Mouse (Mus musculus) lung, embryonic 14.5 days (tissue): ENCODE data around the gene Cyp4a14. TPM values are rescaled to one million over a fixed set of nuclear protein-coding genes. Genes with fewer than 3 reads are reported as not detected.
"Not testable (repeated sequence)": the region's sequence is repeated elsewhere in the genome, so short reads cannot be mapped to it uniquely, and the experiment has no call there.

Experiments
- ATAC-seq: fragments of 200-750 bp; cut with Nextera tagmentation; 2 replicates; pipeline ENCODE4 v1.8.0; 2017; ENCODE audit warnings: mild to moderate bottlenecking, moderate TSS enrichment, moderate library complexity; ENCODE audit not compliant: insufficient read depth
- DNase-seq: peaks from one replicate; pipeline ENCODE4 v3.0.0-alpha.2; 2015
- H3K27ac ChIP-seq: fragments of 300-500 bp; sonication (generic); 2 replicates; pipeline ENCODE4 v1.5.1; 2014; ENCODE audit warnings: low read depth, mild to moderate bottlenecking, moderate library complexity
- H3K27me3 ChIP-seq: fragments of 300-500 bp; sonication (generic); 2 replicates; pipeline ENCODE4 v1.6.1; 2014; ENCODE audit warnings: low read length, control low read depth; ENCODE audit not compliant: insufficient read depth
- H3K36me3 ChIP-seq: fragments of 300-500 bp; sonication (generic); 2 replicates; pipeline ENCODE4 v1.6.1; 2014; ENCODE audit warnings: control low read depth; ENCODE audit not compliant: insufficient read depth
- H3K4me1 ChIP-seq: fragments of 300-500 bp; sonication (generic); 2 replicates; pipeline ENCODE4 v1.6.1; 2014; ENCODE audit warnings: antibody characterized with exemption, control low read depth; ENCODE audit not compliant: insufficient read depth
- H3K4me2 ChIP-seq: fragments of 300-500 bp; sonication (generic); 2 replicates; pipeline ENCODE4 v1.6.1; 2014; ENCODE audit warnings: mild to moderate bottlenecking
- H3K4me3 ChIP-seq: fragments of 300-500 bp; sonication (generic); 2 replicates; pipeline ENCODE4 v1.5.1; 2014; ENCODE audit warnings: low read depth, low read length
- H3K9ac ChIP-seq: fragments of 300-500 bp; sonication (generic); 2 replicates; pipeline ENCODE4 v1.6.1; 2014
- H3K9me3 ChIP-seq: fragments of 300-500 bp; sonication (generic); 2 replicates; pipeline ENCODE4 v1.6.1; 2016; ENCODE audit warnings: low read depth, low read length, control low read depth
- CTCF ChIP-seq: IDR thresholded peaks from 2 replicates; pipeline ENCODE4 v1.5.1; 2016; ENCODE audit warnings: antibody characterized with exemption, low read depth
- WGBS: fragments of 180-500 bp; shearing (Covaris S2); extraction: QIAGEN DNeasy Blood & Tissue Kit; methylation state at CpG from one replicate; pipeline ENCODE4 v1.1.7; 2014; 5-methylcytosine and 5-hydroxymethylcytosine counted together
- polyA plus RNA-seq: library from polyadenylated mRNA; unstranded; fragments of >200 nt; fragmentation: Nextera tagmentation; extraction: Ambion mirVana; gene quantifications from 2 replicates; pipeline ENCODE4 v1.2.1, GENCODE M21; 2014

Cyp4a14 gene
- polyA plus RNA-seq, 1 experiment from 2014 or later, result not detected

DNA sequence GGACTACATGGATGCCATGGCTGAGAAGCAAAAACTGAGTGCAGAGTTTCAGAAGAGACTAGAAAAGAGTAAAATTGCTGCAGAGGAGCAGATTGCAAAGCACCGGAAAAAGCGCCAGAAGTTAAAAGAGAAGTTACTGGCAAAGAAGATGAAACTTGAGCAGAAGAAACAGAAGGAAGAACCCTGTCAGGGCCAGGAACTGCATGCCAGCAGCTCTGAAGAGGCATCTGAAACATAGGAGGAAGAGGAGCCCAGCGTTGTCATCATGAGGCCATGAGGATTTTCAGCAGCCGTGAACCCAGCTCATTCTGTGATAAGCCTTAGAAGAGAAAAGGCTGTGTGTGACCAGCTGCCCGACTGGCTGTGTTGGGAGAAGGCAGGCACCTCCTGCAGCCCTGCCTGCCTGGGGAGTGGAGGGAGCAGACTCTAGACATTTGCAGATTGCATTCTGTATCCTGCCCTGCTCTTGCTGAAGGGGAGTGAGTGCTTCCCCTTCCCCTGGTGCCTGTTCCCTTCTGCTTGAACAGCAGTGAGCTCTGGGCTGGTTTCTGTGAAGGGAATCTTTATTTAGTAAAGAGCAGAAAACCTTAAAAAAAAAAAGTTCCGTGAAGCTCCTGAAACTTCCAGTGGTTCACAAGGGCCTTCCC is 14.8 kb downstream of the Cyp4a14 start:
- H3K9me3 ChIP-seq, result no peaks in the 10 kb centered on the region
- H3K36me3 ChIP-seq, result no peaks in the 10 kb centered on the region
- DNase-seq (no peak), ATAC-seq (no peak)
- no peaks in the 10 kb centered on the region for H3K27me3 ChIP-seq
- H3K4me2 ChIP-seq, result no peak overlapping the region
- 60% methylated on average over 6 of the region's 6 CpGs for WGBS
- H3K9ac ChIP-seq, result no peak overlapping the region
- TF ChIP-seq CTCF, result no peak
- H3K27ac ChIP-seq, result no peak overlapping the region
- H3K4me1 ChIP-seq, result no peaks in the 10 kb centered on the region
- no peak overlapping the region for H3K4me3 ChIP-seq

DNA sequence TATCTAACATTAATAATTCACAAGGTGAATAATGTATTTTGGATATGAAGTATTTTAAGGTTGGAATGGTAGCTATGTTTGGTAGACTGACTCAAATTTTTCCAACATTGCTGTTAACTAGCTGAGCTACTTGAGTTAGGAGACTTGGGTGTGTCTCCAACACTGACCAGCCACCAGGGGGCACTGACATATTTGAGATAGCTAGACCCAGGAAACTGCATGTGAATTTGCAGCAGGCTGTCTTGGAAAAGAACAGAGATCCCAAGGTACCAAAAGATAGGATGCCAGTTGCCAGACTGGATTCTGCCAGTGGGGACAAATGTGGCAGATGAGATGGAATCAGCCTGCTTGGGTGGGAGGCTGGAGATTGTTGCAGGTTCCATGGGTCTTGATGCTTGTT is 19.9 kb downstream of the Cyp4a14 start:
- H3K9ac ChIP-seq, ATAC-seq, H3K9me3 ChIP-seq, H3K27me3 ChIP-seq, H3K36me3 ChIP-seq, H3K4me1 ChIP-seq, H3K27ac ChIP-seq, H3K4me3 ChIP-seq, H3K4me2 ChIP-seq: not testable (repeated sequence)
- TF ChIP-seq CTCF, result peak; percentile 50
- peak; percentile 32 for DNase-seq

DNA sequence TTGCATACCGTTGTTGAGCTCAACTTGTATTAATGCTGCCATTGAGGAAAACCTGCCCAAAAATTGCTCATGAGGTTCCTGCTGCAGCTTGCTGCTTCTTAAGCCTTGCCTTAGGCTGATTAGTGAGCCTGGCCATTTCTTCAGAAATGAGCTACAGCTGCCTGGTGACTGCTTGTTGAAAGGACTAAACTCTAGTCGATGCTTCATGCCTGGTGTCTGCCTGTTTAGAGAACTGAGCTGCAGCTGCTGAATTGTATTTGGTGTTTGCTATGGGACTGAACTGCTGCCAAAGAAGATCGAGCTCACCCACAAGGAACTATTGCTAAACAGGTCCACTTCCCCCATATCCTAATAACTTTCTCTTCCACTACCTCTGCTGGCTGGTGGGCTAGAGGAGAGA is 22.4 kb downstream of the Cyp4a14 start:
- 79% methylated on average over 3 of the region's 3 CpGs for WGBS
- not testable (repeated sequence) for H3K4me3 ChIP-seq, H3K27ac ChIP-seq, DNase-seq, H3K9ac ChIP-seq, H3K27me3 ChIP-seq, H3K36me3 ChIP-seq, H3K4me2 ChIP-seq, H3K9me3 ChIP-seq, H3K4me1 ChIP-seq, ATAC-seq

DNA sequence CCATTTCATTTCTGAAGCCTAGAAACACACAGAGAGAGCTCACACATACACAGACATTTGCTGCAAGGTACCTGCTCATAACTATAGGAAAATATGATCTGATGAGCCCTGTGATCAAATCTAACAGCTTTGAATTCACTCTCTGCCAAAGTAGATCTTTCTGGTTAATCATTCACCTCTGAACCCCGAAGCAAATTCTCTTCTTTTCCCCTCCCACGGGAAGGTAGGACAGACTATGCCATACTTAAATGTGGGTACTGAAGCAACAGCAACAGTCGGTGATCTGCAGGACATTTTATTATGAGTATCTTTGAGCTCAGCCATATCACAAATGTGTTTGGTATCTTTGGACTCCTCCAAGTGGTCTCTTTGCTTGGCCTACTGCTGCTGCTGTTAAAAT is 43.6 kb downstream of the Cyp4a14 start, which contains the start of gene Cyp4a30b:
TSS of gene Cyp4a30b (plus strand) at position 301 of the 400 bp plus-strand sequence.
- no peak for TF ChIP-seq CTCF
- ATAC-seq (no peak), DNase-seq (no peak)
- H3K9me3 ChIP-seq, result no peaks in the 10 kb centered on the region
- no peaks in the 10 kb centered on the region for H3K36me3 ChIP-seq
- no peaks in the 10 kb centered on the region for H3K4me1 ChIP-seq
- no peak within 1 kb of the TSS for H3K9ac ChIP-seq
- H3K4me2 ChIP-seq, result no peak within 1 kb of the TSS
- H3K27me3 ChIP-seq, result no peaks in the 10 kb centered on the region
- no peak within 1 kb of the TSS for H3K27ac ChIP-seq
- 68% methylated on average over 3 of the region's 3 CpGs for WGBS
- no peak within 1 kb of the TSS for H3K4me3 ChIP-seq

DNA sequence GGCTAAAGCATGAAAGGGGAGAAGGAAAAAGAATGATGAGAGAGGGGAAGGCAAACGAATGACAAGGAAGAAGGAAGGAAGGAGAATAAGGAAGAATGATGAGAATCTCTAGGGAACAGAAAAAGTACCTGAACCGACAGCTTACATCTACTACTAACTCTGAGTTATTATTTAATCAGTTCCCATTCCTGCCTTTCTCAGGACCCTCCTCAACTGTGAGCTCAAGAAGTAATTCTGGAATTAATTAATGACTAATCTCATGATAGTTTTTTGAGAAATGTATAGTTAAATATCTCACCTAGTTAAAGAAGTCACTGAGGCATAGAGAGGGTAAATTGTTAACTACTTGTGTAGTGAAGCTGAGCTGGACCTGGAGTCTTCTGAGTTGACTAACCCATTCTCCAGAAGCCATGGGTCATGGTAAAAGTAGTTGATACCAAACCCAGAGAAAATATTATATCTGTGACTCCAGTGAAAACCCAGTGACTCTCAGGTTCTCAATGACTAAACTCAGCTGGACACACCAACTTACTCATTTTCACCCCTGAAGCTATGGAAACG is 45.3 kb downstream of the Cyp4a14 start:
- no peak overlapping the region for H3K4me2 ChIP-seq
- H3K9me3 ChIP-seq, result no peaks in the 10 kb centered on the region
- WGBS, result 59% methylated on average over 3 of the region's 3 CpGs
- no peaks in the 10 kb centered on the region for H3K27me3 ChIP-seq
- ATAC-seq (no peak), DNase-seq (no peak)
- H3K4me1 ChIP-seq, result no peaks in the 10 kb centered on the region
- no peak overlapping the region for H3K9ac ChIP-seq
- H3K36me3 ChIP-seq, result no peaks in the 10 kb centered on the region
- TF ChIP-seq CTCF, result no peak
- H3K4me3 ChIP-seq, result no peak overlapping the region
- no peak overlapping the region for H3K27ac ChIP-seq

Other genes with a start within 250 kb of the Cyp4a14 start
- gene Cyp4a12a, start 197.1 kb downstream of the Cyp4a14 start, polyA plus RNA-seq, result not detected in 2 replicates
- not detected in 2 replicates for gene Cyp4a12b, start 84.5 kb downstream of the Cyp4a14 start, polyA plus RNA-seq
- not detected in 2 replicates for gene Cyp4a30b, start 43.5 kb downstream of the Cyp4a14 start, polyA plus RNA-seq
- gene Cyp4a10, start 22.1 kb upstream of the Cyp4a14 start, polyA plus RNA-seq, result not detected in 2 replicates
- not detected in 2 replicates for gene Cyp4a31, start 67.5 kb upstream of the Cyp4a14 start, polyA plus RNA-seq
- not detected in 2 replicates for gene Cyp4a32, start 104.8 kb upstream of the Cyp4a14 start, polyA plus RNA-seq
- gene Cyp4b1, start 151.6 kb upstream of the Cyp4a14 start, polyA plus RNA-seq, result 7.6 and 10.9 TPM in 2 replicates
- 48.8 and 53.7 TPM in 2 replicates for gene Efcab14, start 241.6 kb upstream of the Cyp4a14 start, polyA plus RNA-seq